Mouse (Mus musculus): ENCODE measurements around the gene Satb1. TPM values are rescaled to one million over a fixed set of nuclear protein-coding genes. Genes with fewer than 3 reads are reported as not detected.

Satb1 gene
- polyA plus RNA-seq, 1 experiment, result 495 TPM

DNA sequence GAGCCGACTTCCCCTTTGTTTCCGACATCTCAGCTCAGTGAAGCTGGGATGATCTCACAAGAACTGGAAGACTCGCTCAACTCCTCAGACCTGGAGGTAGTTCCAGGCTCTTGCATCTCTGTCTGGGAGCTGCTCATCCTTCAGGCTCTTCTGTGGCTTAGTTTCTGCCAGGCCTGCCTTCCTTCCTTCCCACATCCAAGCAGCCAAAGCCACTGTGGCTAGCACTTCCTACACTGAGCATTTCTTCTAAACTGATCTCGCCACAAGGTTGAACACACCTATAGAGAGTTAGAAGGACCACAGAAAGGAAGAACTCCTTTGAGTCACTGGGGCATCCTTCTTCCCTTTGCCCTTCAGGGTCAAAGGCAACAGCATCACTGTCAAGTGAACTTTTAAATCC, 44.0 kb downstream of the Satb1 start:
- 0 out of 2 replicates have a peak, but pooled peaks cover 2% of the 10 kb centered on the region for H3K4me1 ChIP-seq (ENCODE audit: control insufficient read depth, insufficient read depth, low read length)
- H3K27ac ChIP-seq (ENCODE audit: insufficient read depth, low read depth, low read length), result no peak overlapping the region
- no peak overlapping the region for H3K4me3 ChIP-seq (ENCODE audit: insufficient read depth, low read depth, low read length)
- TF ChIP-seq CTCF (IDR thresholded peaks at IDR 0.05; ENCODE audit: insufficient read depth, low read depth, low read length) (no peak), POLR2A (IDR thresholded peaks at IDR 0.05; ENCODE audit: insufficient read depth, low read depth, low read length) (no peak)
- 94% methylated on average over 4 of the region's 4 CpGs for WGBS

DNA sequence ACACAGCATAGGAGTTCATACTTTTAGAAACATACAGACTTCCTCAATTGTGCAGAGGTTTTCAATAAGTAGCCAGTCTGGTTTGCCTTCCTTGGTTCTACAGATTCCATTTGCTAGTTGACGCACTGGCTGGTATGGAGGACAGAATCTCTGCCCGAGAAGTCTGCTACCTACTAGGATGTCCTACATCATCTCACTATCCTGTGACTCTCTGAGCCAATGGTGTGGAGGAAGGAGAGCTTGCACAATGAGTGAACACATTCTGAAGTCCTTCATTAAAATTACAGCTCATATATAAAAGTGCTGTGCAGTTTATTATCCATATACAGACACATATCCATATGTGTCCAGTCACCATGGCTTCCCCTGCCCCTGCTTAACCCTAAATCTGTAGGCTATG, 45.1 kb downstream of the Satb1 start:
- H3K4me1 ChIP-seq (ENCODE audit: control insufficient read depth, insufficient read depth, low read length), result 0 out of 2 replicates have a peak, but pooled peaks cover 2% of the 10 kb centered on the region
- WGBS, result 100% methylated on average over 2 of the region's 2 CpGs
- TF ChIP-seq CTCF (IDR thresholded peaks at IDR 0.05; ENCODE audit: insufficient read depth, low read depth, low read length), result no peak
- TF ChIP-seq POLR2A (IDR thresholded peaks at IDR 0.05; ENCODE audit: insufficient read depth, low read depth, low read length), result no peak
- H3K4me3 ChIP-seq (ENCODE audit: insufficient read depth, low read depth, low read length), result no peak overlapping the region
- H3K27ac ChIP-seq (ENCODE audit: insufficient read depth, low read depth, low read length), result no peak overlapping the region

DNA sequence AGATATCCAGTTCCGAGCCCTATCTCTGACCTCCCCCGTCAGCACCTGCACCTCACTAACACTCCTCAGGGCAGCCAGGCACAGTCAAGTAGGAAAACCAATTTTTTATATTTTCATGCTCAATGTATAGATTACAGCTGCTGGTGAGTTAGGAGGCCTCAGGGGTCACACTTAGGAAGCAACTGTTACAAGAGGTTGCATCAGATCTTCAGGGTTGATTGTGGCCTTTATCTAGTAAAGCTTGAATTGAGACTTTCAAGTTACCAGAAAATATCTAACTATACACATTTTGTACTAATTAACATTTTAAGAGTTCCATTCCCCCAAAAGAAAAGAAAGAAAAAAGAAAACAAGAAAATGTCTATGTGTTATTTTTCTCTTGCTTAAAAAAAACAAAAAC, 47.0 kb downstream of the Satb1 start:
- 100% methylated on average over 2 of the region's 2 CpGs for WGBS
- H3K27ac ChIP-seq (ENCODE audit: insufficient read depth, low read depth, low read length), result no peak overlapping the region
- 0 out of 2 replicates have a peak, but pooled peaks cover 2% of the 10 kb centered on the region for H3K4me1 ChIP-seq (ENCODE audit: control insufficient read depth, insufficient read depth, low read length)

DNA sequence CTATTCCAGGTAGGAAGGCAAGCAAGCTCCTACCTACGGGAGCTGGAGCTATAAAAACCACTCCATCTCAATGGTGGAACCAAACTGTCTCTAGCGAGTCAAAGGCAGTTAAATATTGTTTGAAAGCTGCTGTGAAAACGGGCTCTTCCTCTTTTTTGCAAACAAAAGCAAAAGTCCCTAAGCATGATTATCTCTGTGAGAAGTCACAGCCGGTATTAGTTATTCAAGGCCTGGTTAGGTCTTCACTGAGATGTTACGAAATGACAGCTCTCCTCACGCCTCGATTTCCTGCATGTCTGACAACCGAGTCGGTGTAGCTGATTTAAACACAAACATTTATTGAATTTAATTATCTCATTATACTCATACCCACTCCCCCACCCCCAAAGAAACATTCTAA, 48.2 kb downstream of the Satb1 start:
- no peak overlapping the region for H3K27ac ChIP-seq (ENCODE audit: insufficient read depth, low read depth, low read length)
- no peak for TF ChIP-seq POLR2A (IDR thresholded peaks at IDR 0.05; ENCODE audit: insufficient read depth, low read depth, low read length)
- no peak overlapping the region for H3K4me3 ChIP-seq (ENCODE audit: insufficient read depth, low read depth, low read length)
- no peaks in the 10 kb centered on the region for H3K4me1 ChIP-seq (ENCODE audit: control insufficient read depth, insufficient read depth, low read length)
- WGBS, result 92% methylated on average over 9 of the region's 9 CpGs

More for the DNA sequence above, 47.0 kb downstream of the Satb1 start:
- no peak for TF ChIP-seq POLR2A (IDR thresholded peaks at IDR 0.05; ENCODE audit: insufficient read depth, low read depth, low read length)
- TF ChIP-seq CTCF (IDR thresholded peaks at IDR 0.05; ENCODE audit: insufficient read depth, low read depth, low read length), result no peak
- no peak overlapping the region for H3K4me3 ChIP-seq (ENCODE audit: insufficient read depth, low read depth, low read length)

DNA sequence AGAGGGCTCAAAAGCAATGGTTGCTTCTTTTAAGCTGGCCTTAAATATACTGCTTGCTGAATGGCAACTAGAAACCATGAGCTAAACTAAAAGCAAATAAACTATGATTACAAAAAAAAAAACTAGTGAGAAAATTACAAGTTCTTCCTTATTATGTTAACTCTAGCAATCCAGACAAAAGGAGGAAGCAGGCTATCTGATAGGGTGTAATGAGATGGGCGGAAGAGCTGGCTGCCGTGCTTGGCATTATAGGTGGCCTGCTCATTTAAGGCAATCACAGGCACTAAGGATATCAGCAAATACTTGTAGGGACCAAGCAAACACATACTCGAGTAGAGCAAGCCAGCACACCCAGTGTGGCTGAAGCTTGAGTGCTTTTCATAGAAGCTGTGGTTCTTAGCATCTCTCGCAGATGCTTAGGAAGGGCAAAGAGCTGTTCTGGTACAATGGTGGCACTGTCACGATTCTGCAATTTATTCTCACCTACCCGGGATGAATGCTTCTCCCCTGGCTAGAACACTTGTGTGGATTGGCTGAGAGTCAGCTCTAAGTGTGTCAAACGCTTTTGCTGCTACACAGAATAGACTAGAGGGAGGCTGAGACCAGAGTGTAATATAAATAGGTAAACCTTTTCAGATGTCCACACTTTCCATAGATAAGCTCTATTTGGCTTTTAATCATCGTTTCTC, 49.4 kb downstream of the Satb1 start:
- WGBS, result 74% methylated on average over 8 of the region's 8 CpGs
- no peaks in the 10 kb centered on the region for H3K4me1 ChIP-seq (ENCODE audit: control insufficient read depth, insufficient read depth, low read length)
- H3K27ac ChIP-seq (ENCODE audit: insufficient read depth, low read depth, low read length), result no peak overlapping the region
- no peak for TF ChIP-seq POLR2A (IDR thresholded peaks at IDR 0.05; ENCODE audit: insufficient read depth, low read depth, low read length)
- TF ChIP-seq CTCF (IDR thresholded peaks at IDR 0.05; ENCODE audit: insufficient read depth, low read depth, low read length), result no peak
- H3K4me3 ChIP-seq (ENCODE audit: insufficient read depth, low read depth, low read length), result no peak overlapping the region

DNA sequence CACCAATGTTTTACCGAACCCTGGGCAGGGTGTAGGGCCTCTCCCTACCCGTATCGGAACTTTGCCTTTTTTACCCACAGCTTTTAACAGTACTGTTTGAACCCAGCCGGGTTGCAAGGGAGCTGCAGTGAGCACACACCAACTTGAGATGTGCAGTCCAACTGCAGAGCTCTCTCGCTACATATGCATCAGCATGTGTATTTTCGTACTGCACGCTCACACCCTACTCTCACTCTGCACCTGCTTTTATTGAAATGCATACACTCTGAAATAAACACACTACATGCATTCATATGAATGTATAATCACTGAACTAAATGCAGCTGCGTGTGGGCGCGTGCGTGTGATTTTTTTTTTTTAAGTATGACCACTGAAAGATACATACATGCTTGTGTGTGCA, 53.1 kb downstream of the Satb1 start:
- TF ChIP-seq POLR2A (IDR thresholded peaks at IDR 0.05; ENCODE audit: insufficient read depth, low read depth, low read length), result no peak
- no peak for TF ChIP-seq CTCF (IDR thresholded peaks at IDR 0.05; ENCODE audit: insufficient read depth, low read depth, low read length)
- H3K4me1 ChIP-seq (ENCODE audit: control insufficient read depth, insufficient read depth, low read length), result no peaks in the 10 kb centered on the region
- 93% methylated on average over 11 of the region's 11 CpGs for WGBS
- H3K27ac ChIP-seq (ENCODE audit: insufficient read depth, low read depth, low read length), result no peak overlapping the region
- no peak overlapping the region for H3K4me3 ChIP-seq (ENCODE audit: insufficient read depth, low read depth, low read length)

DNA sequence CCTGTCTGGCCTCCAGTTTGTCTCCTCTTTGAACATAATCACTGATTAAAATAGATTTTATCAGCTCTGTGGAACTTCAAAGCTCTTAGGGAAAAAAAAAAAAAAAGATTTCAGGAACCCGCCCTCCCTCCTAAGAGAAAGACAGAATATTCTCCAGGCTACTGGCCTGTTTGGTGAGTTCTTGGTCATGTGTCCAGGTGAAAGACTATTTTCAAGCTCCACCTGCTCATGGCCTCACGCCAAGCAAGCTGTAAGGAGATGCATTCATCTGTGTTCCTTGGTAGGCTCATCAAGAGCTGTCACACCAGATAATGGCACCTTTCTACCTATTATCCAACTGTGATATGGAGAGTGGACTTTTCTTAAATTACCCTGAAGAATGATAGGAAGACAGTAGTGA, 54.1 kb downstream of the Satb1 start:
- Histone ChIP-seq H3K4me3 (ENCODE audit: insufficient read depth, low read depth, low read length) (no peak overlapping the region), H3K4me1 (ENCODE audit: control insufficient read depth, insufficient read depth, low read length) (no peaks in the 10 kb centered on the region), H3K27ac (ENCODE audit: insufficient read depth, low read depth, low read length) (no peak overlapping the region)
- WGBS, result 90% methylated on average over 2 of the region's 2 CpGs
- TF ChIP-seq CTCF (IDR thresholded peaks at IDR 0.05; ENCODE audit: insufficient read depth, low read depth, low read length), result no peak
- TF ChIP-seq POLR2A (IDR thresholded peaks at IDR 0.05; ENCODE audit: insufficient read depth, low read depth, low read length), result no peak

DNA sequence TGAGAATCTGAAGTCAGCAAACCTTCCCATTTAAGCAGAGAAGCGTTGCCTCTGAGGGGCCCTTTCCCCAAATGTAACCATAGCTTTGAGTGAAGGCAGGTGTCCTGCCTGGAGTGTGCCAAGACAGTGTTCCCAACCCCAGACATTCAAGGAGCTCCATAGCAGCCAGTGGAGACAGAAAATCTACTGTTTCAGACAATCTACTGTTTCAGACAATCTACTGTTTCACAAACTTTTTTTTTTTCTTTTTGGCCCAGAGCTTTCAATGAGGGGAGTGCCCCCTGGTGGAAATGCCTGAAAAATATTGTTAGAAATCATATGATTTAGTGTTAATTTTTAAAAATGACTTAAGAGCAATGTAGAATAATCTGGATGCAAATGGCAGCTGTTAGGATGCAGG, 55.3 kb downstream of the Satb1 start:
- TF ChIP-seq CTCF (IDR thresholded peaks at IDR 0.05; ENCODE audit: insufficient read depth, low read depth, low read length) (no peak), POLR2A (IDR thresholded peaks at IDR 0.05; ENCODE audit: insufficient read depth, low read depth, low read length) (no peak)
- 79% methylated on average over 1 of the region's 1 CpGs for WGBS
- Histone ChIP-seq H3K27ac (ENCODE audit: insufficient read depth, low read depth, low read length) (no peak overlapping the region), H3K4me3 (ENCODE audit: insufficient read depth, low read depth, low read length) (no peak overlapping the region), H3K4me1 (ENCODE audit: control insufficient read depth, insufficient read depth, low read length) (no peaks in the 10 kb centered on the region)

DNA sequence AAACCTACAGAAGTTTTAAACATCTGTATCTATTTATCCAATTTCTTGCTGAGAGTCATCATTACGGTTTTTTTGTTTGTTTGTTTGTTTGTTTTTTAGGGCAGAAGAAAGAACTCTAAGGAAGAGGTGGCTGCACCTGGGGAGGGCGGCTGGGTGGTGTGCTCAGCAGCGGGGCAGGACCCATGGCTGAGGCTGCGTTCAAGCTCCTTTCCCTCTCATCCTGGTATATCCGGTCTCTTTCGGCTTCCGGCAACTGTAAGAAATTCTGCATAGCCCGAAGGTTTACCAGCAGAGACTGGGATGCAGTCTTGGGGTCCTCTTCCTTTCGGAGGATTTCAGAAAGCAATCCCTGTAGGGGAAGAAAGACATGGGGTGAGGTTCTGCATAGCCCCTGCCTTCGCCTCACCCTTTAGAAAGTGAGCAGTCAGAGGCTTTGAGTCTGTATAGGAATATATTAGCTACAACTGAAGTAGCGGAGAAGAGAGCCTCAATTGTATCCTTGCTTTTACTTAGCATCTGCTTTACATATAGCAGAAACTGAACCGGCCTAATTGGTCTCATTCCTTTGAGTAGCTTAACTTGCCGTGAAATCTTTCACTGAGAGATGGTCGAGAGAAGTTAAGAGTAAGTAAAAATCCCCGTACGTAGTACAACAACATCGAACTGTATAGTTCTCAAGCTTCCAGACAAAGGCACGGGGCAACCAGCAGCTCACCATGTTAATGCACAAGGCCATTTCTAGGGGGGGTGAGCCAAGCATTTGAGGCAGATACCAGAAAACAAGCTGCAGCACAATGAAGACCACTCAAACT, 57.8 kb downstream of the Satb1 start:
- Histone ChIP-seq H3K4me1 (ENCODE audit: control insufficient read depth, insufficient read depth, low read length) (no peaks in the 10 kb centered on the region), H3K27ac (ENCODE audit: insufficient read depth, low read depth, low read length) (no peak overlapping the region), H3K4me3 (ENCODE audit: insufficient read depth, low read depth, low read length) (no peak overlapping the region)
- TF ChIP-seq CTCF (IDR thresholded peaks at IDR 0.05; ENCODE audit: insufficient read depth, low read depth, low read length), result no peak
- TF ChIP-seq POLR2A (IDR thresholded peaks at IDR 0.05; ENCODE audit: insufficient read depth, low read depth, low read length), result no peak
- 77% methylated on average over 18 of the region's 18 CpGs for WGBS

Measured in olfactory bulb, adult 2 months (tissue).